Mouse (Mus musculus) small intestine, adult 2 months (tissue): ENCODE measurements around the gene Gm5622.
"Not testable (repeated sequence)": the region's sequence is repeated elsewhere in the genome, so short reads cannot be mapped to it uniquely, and the experiment has no call there.

Source experiments
- CTCF ChIP-seq: fragments of 200-500 bp; IDR thresholded peaks from 2 replicates; pipeline ENCODE4 v1.5.1; 2012; ENCODE audit warnings: low read depth, mild to moderate bottlenecking, control low read depth, inconsistent platforms, low read length, moderate library complexity, mixed read lengths; ENCODE audit not compliant: insufficient replicate concordance, insufficient read length; ENCODE audit errors: extremely low read depth
- POLR2A ChIP-seq: fragments of 200-500 bp; IDR thresholded peaks from 2 replicates; pipeline ENCODE4 v1.6.1; 2012; ENCODE audit warnings: low read depth, mild to moderate bottlenecking, control low read depth, inconsistent platforms, low read length, moderate library complexity

DNA sequence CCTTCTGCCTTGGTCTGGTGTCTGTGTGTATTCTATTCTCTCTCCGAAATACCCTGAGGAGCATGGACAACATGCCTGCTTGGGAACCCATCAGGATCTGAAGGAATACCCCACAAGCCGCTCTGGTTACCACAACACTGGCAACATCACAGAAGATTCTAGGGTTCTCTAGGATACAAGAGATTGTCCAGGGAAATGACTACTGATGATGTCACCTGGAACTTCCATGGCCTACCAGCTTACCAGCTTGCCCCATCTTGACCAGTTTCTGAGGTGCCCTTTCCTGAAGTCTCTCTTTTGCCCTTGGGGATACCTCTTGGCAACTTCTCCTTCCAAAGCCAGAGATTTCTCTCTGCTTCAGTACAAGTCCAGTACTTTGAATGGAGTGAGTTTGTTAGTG lies 21.4 kb downstream of the Gm5622 start, which contains the start of gene Gm17175:
- TF ChIP-seq CTCF, POLR2A: not testable (repeated sequence)
